Mouse (Mus musculus) heart, embryonic 12.5 days (tissue): ENCODE measurements around the gene Hoxc11. TPM values are rescaled to one million over a fixed set of nuclear protein-coding genes. Genes with fewer than 3 reads are reported as not detected.

ENCODE experiments used
- ATAC-seq: fragments of 200-750 bp; cut with Nextera tagmentation; 2 replicates; pipeline ENCODE4 v1.8.0; 2017; ENCODE audit warnings: moderate TSS enrichment, moderate library complexity; ENCODE audit not compliant: insufficient number of reproducible peaks, low FRiP score
- H3K27ac ChIP-seq: fragments of 300-500 bp; sonication (generic); 2 replicates; pipeline ENCODE4 v1.5.1; 2016; ENCODE audit warnings: mild to moderate bottlenecking, moderate library complexity; ENCODE audit not compliant: poor library complexity, severe bottlenecking
- H3K27me3 ChIP-seq: fragments of 300-500 bp; sonication (generic); replicated peaks from 2 replicates; pipeline ENCODE4 v1.6.1; 2016; ENCODE audit warnings: mild to moderate bottlenecking, moderate library complexity
- H3K36me3 ChIP-seq: fragments of 300-500 bp; sonication (generic); 2 replicates; pipeline ENCODE4 v1.6.1; 2016; ENCODE audit warnings: mild to moderate bottlenecking, moderate library complexity
- H3K4me1 ChIP-seq: fragments of 300-500 bp; sonication (generic); replicated peaks from 2 replicates; pipeline ENCODE4 v1.6.1; 2016; ENCODE audit warnings: mild to moderate bottlenecking
- H3K4me2 ChIP-seq: fragments of 300-500 bp; sonication (generic); 2 replicates; pipeline ENCODE4 v1.6.1; 2016; ENCODE audit warnings: mild to moderate bottlenecking, moderate library complexity
- H3K4me3 ChIP-seq: fragments of 300-500 bp; sonication (generic); 2 replicates; pipeline ENCODE4 v1.5.1; 2016; ENCODE audit warnings: mild to moderate bottlenecking
- H3K9ac ChIP-seq: fragments of 300-500 bp; sonication (generic); 2 replicates; pipeline ENCODE4 v1.6.1; 2016; ENCODE audit warnings: mild to moderate bottlenecking, moderate library complexity
- H3K9me3 ChIP-seq: fragments of 300-500 bp; sonication (generic); replicated peaks from 2 replicates; pipeline ENCODE4 v1.6.1; 2016; ENCODE audit warnings: mild to moderate bottlenecking, moderate library complexity
- WGBS: fragments of 180-500 bp; shearing (Covaris S2); methylation state at CpG from one replicate; pipeline ENCODE4 v1.1.7; 2016; 5-methylcytosine and 5-hydroxymethylcytosine counted together
- polyA plus RNA-seq: library from polyadenylated mRNA; unstranded; fragments of >200 nt; fragmentation: Nextera tagmentation; extraction: Ambion mirVana; gene quantifications from 2 replicates; pipeline ENCODE4 v1.2.1, GENCODE M21; 2016

Gene Hoxc11
- polyA plus RNA-seq, 1 experiment from 2014 or later: not detected

GRCm38 (mm10) chr15:102966776-102967311 lies 12.6 kb downstream of the Hoxc11 start, which contains the start of gene Hoxc10:
Hoxc10 (plus strand) TSS chr15:102966796.
- WGBS: 2% methylated on average over 27 of the region's 27 CpGs
- no peak within 1 kb of the TSS for H3K9ac ChIP-seq

GRCm38 (mm10) chr15:102967312-102967510 lies 13.0 kb downstream of the Hoxc11 start, which contains the start of gene Hoxc5:
Hoxc5 (plus strand) TSS chr15:102967443.
- Histone ChIP-seq H3K36me3 (no peaks in the 10 kb centered on the region), H3K4me1 (peaks cover 12% of the 10 kb centered on the region; the same call in 1 of the 2 replicates), H3K4me3 (peak within 1 kb of the TSS; percentile 17; the same call in 1 of the 2 replicates), H3K27ac (no peak within 1 kb of the TSS), H3K9me3 (no peaks in the 10 kb centered on the region), H3K4me2 (peak within 1 kb of the TSS; percentile 45), H3K9ac (no peak within 1 kb of the TSS), H3K27me3 (peaks cover 97% of the 10 kb centered on the region)
- WGBS: 2% methylated on average over 12 of the region's 12 CpGs
- no peak for ATAC-seq

More at GRCm38 (mm10) chr15:102966776-102967311, 12.6 kb downstream of the Hoxc11 start, which contains the start of gene Hoxc10:
- Histone ChIP-seq H3K9me3 (no peaks in the 10 kb centered on the region), H3K36me3 (no peaks in the 10 kb centered on the region), H3K27ac (no peak within 1 kb of the TSS), H3K4me1 (peaks cover 12% of the 10 kb centered on the region; the same call in 1 of the 2 replicates), H3K4me3 (peak within 1 kb of the TSS; percentile 17; the same call in 1 of the 2 replicates), H3K4me2 (peak within 1 kb of the TSS; percentile 45), H3K27me3 (peaks cover 95% of the 10 kb centered on the region)
- no peak for ATAC-seq

- peaks cover 12% of the 10 kb centered on the region; the same call in 1 of the 2 replicates for H3K4me1 ChIP-seq
- no peaks in the 10 kb centered on the region for H3K9me3 ChIP-seq
- H3K27me3 ChIP-seq: peaks cover 97% of the 10 kb centered on the region
- no peaks in the 10 kb centered on the region for H3K36me3 ChIP-seq
- H3K27ac ChIP-seq: no peak overlapping the region
- no peak overlapping the region for H3K4me2 ChIP-seq
- ATAC-seq: no peak
- H3K4me3 ChIP-seq: no peak overlapping the region
- H3K9ac ChIP-seq: no peak overlapping the region
- 2% methylated on average over 34 of the region's 34 CpGs for WGBS
Measured at GRCm38 (mm10) chr15:102967511-102968397, 13.5 kb downstream of the Hoxc11 start.

- Histone ChIP-seq H3K4me1 (peaks cover 8% of the 10 kb centered on the region; the same call in 1 of the 2 replicates), H3K27me3 (peaks cover 97% of the 10 kb centered on the region), H3K4me2 (no peak overlapping the region), H3K9me3 (no peaks in the 10 kb centered on the region), H3K4me3 (no peak overlapping the region), H3K36me3 (no peaks in the 10 kb centered on the region), H3K27ac (no peak overlapping the region), H3K9ac (no peak overlapping the region)
- ATAC-seq: no peak
- 27% methylated on average over 1 of the region's 1 CpGs for WGBS
Measured at GRCm38 (mm10) chr15:102969296-102969695, 15.1 kb downstream of the Hoxc11 start.

- Histone ChIP-seq H3K27me3 (peaks cover 96% of the 10 kb centered on the region), H3K4me3 (no peak overlapping the region), H3K27ac (no peak overlapping the region), H3K36me3 (no peaks in the 10 kb centered on the region), H3K4me1 (peaks cover 8% of the 10 kb centered on the region; the same call in 1 of the 2 replicates), H3K9me3 (no peaks in the 10 kb centered on the region), H3K4me2 (no peak overlapping the region), H3K9ac (no peak overlapping the region)
- WGBS: 2% methylated on average over 12 of the region's 12 CpGs
- ATAC-seq: no peak
Measured at GRCm38 (mm10) chr15:102970740-102971139, 16.5 kb downstream of the Hoxc11 start.

GRCm38 (mm10) chr15:102972254-102972653 lies 18.0 kb downstream of the Hoxc11 start:
- H3K4me2 ChIP-seq: no peak overlapping the region
- no peak overlapping the region for H3K4me3 ChIP-seq
- no peaks in the 10 kb centered on the region for H3K9me3 ChIP-seq
- ATAC-seq: no peak
- under 1% methylated on average over 21 of the region's 21 CpGs for WGBS
- H3K36me3 ChIP-seq: no peaks in the 10 kb centered on the region
- no peak overlapping the region for H3K9ac ChIP-seq
- H3K27me3 ChIP-seq: peaks cover 96% of the 10 kb centered on the region
- H3K4me1 ChIP-seq: peaks cover 3% of the 10 kb centered on the region; the same call in 1 of the 2 replicates
- H3K27ac ChIP-seq: no peak overlapping the region

GRCm38 (mm10) chr15:102972753-102973152 lies 18.5 kb downstream of the Hoxc11 start:
- no peak overlapping the region for H3K9ac ChIP-seq
- peaks cover 96% of the 10 kb centered on the region for H3K27me3 ChIP-seq
- no peaks in the 10 kb centered on the region for H3K36me3 ChIP-seq
- H3K9me3 ChIP-seq: no peaks in the 10 kb centered on the region
- H3K27ac ChIP-seq: no peak overlapping the region
- peaks cover 6% of the 10 kb centered on the region; the same call in 1 of the 2 replicates for H3K4me1 ChIP-seq
- H3K4me3 ChIP-seq: no peak overlapping the region
- H3K4me2 ChIP-seq: no peak overlapping the region
- WGBS: under 1% methylated on average over 6 of the region's 6 CpGs
- no peak for ATAC-seq

- Histone ChIP-seq H3K36me3 (no peaks in the 10 kb centered on the region), H3K4me2 (no peak overlapping the region), H3K9ac (no peak overlapping the region), H3K4me3 (no peak overlapping the region), H3K27ac (no peak overlapping the region), H3K27me3 (peaks cover 97% of the 10 kb centered on the region), H3K9me3 (no peaks in the 10 kb centered on the region), H3K4me1 (peaks cover 6% of the 10 kb centered on the region; the same call in 1 of the 2 replicates)
- no peak for ATAC-seq
- WGBS: 5% methylated on average over 7 of the region's 7 CpGs
Measured at GRCm38 (mm10) chr15:102975034-102975433, 20.8 kb downstream of the Hoxc11 start.

- Histone ChIP-seq H3K36me3 (no peaks in the 10 kb centered on the region), H3K4me1 (peaks cover 6% of the 10 kb centered on the region; the same call in 1 of the 2 replicates), H3K4me2 (no peak overlapping the region), H3K9ac (no peak overlapping the region), H3K9me3 (no peaks in the 10 kb centered on the region), H3K4me3 (no peak overlapping the region), H3K27me3 (peaks cover 97% of the 10 kb centered on the region), H3K27ac (no peak overlapping the region)
- under 1% methylated on average over 21 of the region's 21 CpGs for WGBS
- ATAC-seq: no peak
Measured at GRCm38 (mm10) chr15:102975688-102976111, 21.5 kb downstream of the Hoxc11 start.

- Histone ChIP-seq H3K4me1 (peaks cover 6% of the 10 kb centered on the region; the same call in 1 of the 2 replicates), H3K9me3 (no peaks in the 10 kb centered on the region), H3K27me3 (peaks cover 96% of the 10 kb centered on the region), H3K4me3 (peak within 1 kb of the TSS; percentile 33), H3K27ac (no peak within 1 kb of the TSS), H3K36me3 (no peaks in the 10 kb centered on the region), H3K4me2 (peak within 1 kb of the TSS; percentile 50), H3K9ac (no peak within 1 kb of the TSS)
- no peak for ATAC-seq
- WGBS: 1% methylated on average over 18 of the region's 20 CpGs
Measured at GRCm38 (mm10) chr15:102976171-102976570, 21.9 kb downstream of the Hoxc11 start, which contains the start of gene Hoxc9. Hoxc9 (plus strand) TSS chr15:102976439.
